Mouse (Mus musculus): ENCODE measurements at regions not wholly inside any gene's neighbourhood (a gene's known extent, or its start where the extent isn't known, plus 50 kb on each side); places are given as distances from the start of the nearest gene placed in this dataset.

- DNase-seq (ENCODE audit: low spot score in 2 of 2): no peak
These were observed 358.7 kb downstream of the Dnajb9 start for GRCm38 (mm10) chr12:43851264-43852009.

GRCm38 (mm10) chr12:43843907-43844537 lies 366.1 kb downstream of the Dnajb9 start:
- no peak for DNase-seq (ENCODE audit: low spot score in 2 of 2)

GRCm38 (mm10) chr12:43831976-43832375 lies 378.1 kb downstream of the Dnajb9 start:
- no peak for DNase-seq (ENCODE audit: low spot score in 2 of 2)

GRCm38 (mm10) chr12:43828641-43829040 lies 381.5 kb downstream of the Dnajb9 start:
- DNase-seq (ENCODE audit: low spot score in 2 of 2): no peak

GRCm38 (mm10) chr12:43827901-43828300 lies 382.2 kb downstream of the Dnajb9 start:
- DNase-seq (ENCODE audit: low spot score in 2 of 2): no peak

GRCm38 (mm10) chr12:43827296-43827695 lies 382.8 kb downstream of the Dnajb9 start:
- DNase-seq (ENCODE audit: low spot score in 2 of 2): peak; percentile 59 to 73

- DNase-seq (ENCODE audit: low spot score in 2 of 2): peak in 1 of 2 experiments; percentile 27
These were observed 396.6 kb downstream of the Dnajb9 start for GRCm38 (mm10) chr12:43813559-43813958.

- DNase-seq (ENCODE audit: low spot score in 2 of 2): no peak
These were observed 437.4 kb downstream of the Dnajb9 start for GRCm38 (mm10) chr12:43772766-43773165.

- no peak for DNase-seq (ENCODE audit: low spot score in 2 of 2)
These were observed 448.0 kb downstream of the Dnajb9 start for GRCm38 (mm10) chr12:43762151-43762550.

Data from layer of hippocampus, adult 8-10 months (tissue).